17 mouse cellular contexts compared by ENCODE assay signal in the genomic region with DNA sequence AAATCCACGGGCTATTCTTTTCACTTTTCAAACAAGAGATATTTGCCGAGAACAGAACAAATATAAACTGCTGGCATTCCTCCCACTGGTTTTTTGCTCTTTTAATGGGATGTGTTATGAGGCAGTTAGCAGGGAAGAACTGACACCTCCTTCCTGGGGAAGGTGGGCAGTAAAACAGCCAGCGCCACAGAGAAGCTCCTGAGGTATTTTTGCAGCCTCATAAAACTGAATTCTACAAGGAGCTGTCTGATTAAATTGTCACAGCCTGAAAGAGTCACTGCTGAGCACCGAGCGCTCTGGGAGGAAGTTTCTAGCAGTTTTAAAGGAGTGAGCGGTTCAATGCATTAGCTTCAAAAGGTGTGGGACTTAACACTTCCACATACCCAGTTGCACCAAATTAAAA.
DNase-seq lines count a peak whose midpoint lies in the region; TF ChIP-seq lines count a peak whose summit lies in the region.
"Had no signal": no experiment of that assay in that cellular context is flagged by ENCODE, and none has a peak within 500 bp of the region (broad histone marks: within the 10 kb centered on the region; RNA-seq: fewer than 3 reads in every experiment).

No protein-coding gene starts in this region.

- DNase-seq in frontal cortex, adult 2 months (ENCODE audit: extremely low spot score in 1 of 2, low spot score in 1 of 2): peak; percentile 55 to 81
- DNase-seq in frontal cortex, postnatal 10 days (ENCODE audit: low spot score in 2 of 2): no peak
- peak; percentile 7 for DNase-seq in brain, embryonic 14.5 days (ENCODE audit: low read depth)
- DNase-seq in left cerebral cortex, postnatal 36 days (ENCODE audit: low spot score in 2 of 2): peak; percentile 18 to 23
- peak; percentile 11 for DNase-seq in right cerebral cortex, postnatal 14 days
- DNase-seq in layer of hippocampus, adult 18-20 months (ENCODE audit: low spot score in 2 of 2): no peak
- DNase-seq in thymus, adult 2 months: no peak
- no peak for DNase-seq in cerebellum, adult 9-11 months
- DNase-seq: cerebellum, adult 11-12 months; cerebellum, postnatal 36 days; gastrocnemius, postnatal 14 days; lung, postnatal 10 days had no signal

- TF ChIP-seq CTCF in brain, embryonic 14.5 days (IDR thresholded peaks at IDR 0.05; ENCODE audit: borderline replicate concordance, extremely low read depth, insufficient read depth, insufficient read length): no peak
- no peak for TF ChIP-seq CTCF in thymus, adult 2 months (IDR thresholded peaks at IDR 0.05; ENCODE audit: borderline replicate concordance, control insufficient read depth, extremely low read depth, insufficient read depth, low read length, poor library complexity)

- no peak overlapping the region for H3K27ac ChIP-seq in thymus, adult 2 months (ENCODE audit: control insufficient read depth, insufficient read depth, low read length)
- H3K27ac ChIP-seq: hindbrain, embryonic 13.5 days; intestine, embryonic 15.5 days; kidney, embryonic 15.5 days; limb, embryonic 15.5 days; stomach, embryonic 15.5 days had no signal

- no peaks in the 10 kb centered on the region for H3K36me3 ChIP-seq in thymus, adult 2 months (ENCODE audit: control insufficient read depth, insufficient read depth, low read length)
- H3K36me3 ChIP-seq: hindbrain, embryonic 13.5 days; intestine, embryonic 15.5 days; kidney, embryonic 15.5 days; limb, embryonic 15.5 days; stomach, embryonic 15.5 days had no signal

- intact Hi-C loops in left cerebral cortex, postnatal 36 days (cut with DNase I): no loop called here

- no peaks in the 10 kb centered on the region for H3K27me3 ChIP-seq in thymus, adult 2 months (ENCODE audit: control insufficient read depth, insufficient read depth, low read length)
- H3K27me3 ChIP-seq: hindbrain, embryonic 13.5 days; intestine, embryonic 15.5 days; kidney, embryonic 15.5 days; limb, embryonic 15.5 days; stomach, embryonic 15.5 days had no signal

- 66% methylated on average over 6 of the region's 6 CpGs for WGBS in thymus, adult 2 months

- no peak overlapping the region for H3K4me3 ChIP-seq in thymus, adult 2 months (ENCODE audit: control insufficient read depth, insufficient read depth, low read length)
- H3K4me3 ChIP-seq: hindbrain, embryonic 13.5 days; intestine, embryonic 15.5 days; kidney, embryonic 15.5 days; limb, embryonic 15.5 days; stomach, embryonic 15.5 days had no signal

- no peaks in the 10 kb centered on the region for H3K4me1 ChIP-seq in thymus, adult 2 months (replicated peaks; ENCODE audit: control insufficient read depth, insufficient read depth, low read length)
- H3K4me1 ChIP-seq: hindbrain, embryonic 13.5 days; intestine, embryonic 15.5 days; kidney, embryonic 15.5 days; limb, embryonic 15.5 days; stomach, embryonic 15.5 days had no signal

- TF ChIP-seq POLR2A in brain, embryonic 14.5 days (IDR thresholded peaks at IDR 0.05; ENCODE audit: borderline replicate concordance, extremely low read depth, insufficient read depth, insufficient read length, poor library complexity, severe bottlenecking): no peak
- TF ChIP-seq POLR2A in thymus, adult 2 months (IDR thresholded peaks at IDR 0.05; ENCODE audit: control insufficient read depth, extremely low read depth, insufficient read depth, low read length, poor library complexity): no peak

Comparison
In these comparisons a context has a peak if more than half of its experiments do, and no peak if none do; other contexts are left out.
1. DNase-seq: peak in frontal cortex, adult 2 months (2 of 2), brain, embryonic 14.5 days (single experiment), left cerebral cortex, postnatal 36 days (2 of 2) and right cerebral cortex, postnatal 14 days (single experiment); none in frontal cortex, postnatal 10 days (0 of 2), layer of hippocampus, adult 18-20 months (0 of 2), thymus, adult 2 months (single experiment) and cerebellum, adult 9-11 months (single experiment).